Mouse (Mus musculus) MEL (cell line): ENCODE data around the gene Atp10b. TPM values are rescaled to one million over a fixed set of nuclear protein-coding genes. Genes with fewer than 3 reads are reported as not detected.

ENCODE experiments used
- DNase-seq: peaks from one replicate; pipeline ENCODE4 v3.0.0; 2011; ENCODE audit warnings: low read depth, low spot score
- H3K27ac ChIP-seq: 2 replicates; pipeline ENCODE4 v1.5.1; 2012; ENCODE audit warnings: low read depth, mild to moderate bottlenecking, control low read depth, low read length, moderate library complexity; ENCODE audit not compliant: control insufficient read depth
- H3K27me3 ChIP-seq, 2 experiments: fragments of 150-350 bp in 1 of 2; sonication (generic) in 1 of 2; 2 replicates each; pipeline ENCODE4 v1.6.1; 2012; ENCODE audit warnings: low read length in 2 of 2, mild to moderate bottlenecking in 2 of 2, improper control_type of control experiment in 1 of 2, moderate library complexity in 1 of 2; ENCODE audit not compliant: insufficient read depth in 2 of 2, control insufficient read depth in 1 of 2
- H3K36me3 ChIP-seq, 2 experiments: 2 replicates each; pipeline ENCODE4 v1.6.1; 2012 to 2014; ENCODE audit warnings: low read length in 2 of 2, improper control_type of control experiment in 1 of 2, inconsistent platforms in 1 of 2, mild to moderate bottlenecking in 1 of 2; ENCODE audit not compliant: insufficient read depth in 2 of 2, control insufficient read depth in 1 of 2
- H3K4me1 ChIP-seq, 2 experiments: fragments of 150-350 bp in 1 of 2; sonication (generic) in 1 of 2; 2 replicates each; pipeline ENCODE4 v1.6.1; 2012; ENCODE audit warnings: low read length in 2 of 2, improper control_type of control experiment in 1 of 2, mild to moderate bottlenecking in 1 of 2; ENCODE audit not compliant: insufficient read depth in 2 of 2, control insufficient read depth in 1 of 2
- H3K4me3 ChIP-seq, 2 experiments: fragments of 150-350 bp in 1 of 2; sonication (generic) in 1 of 2; 2 replicates each; pipeline ENCODE4 v1.5.1; 2012; ENCODE audit warnings: low read depth in 2 of 2, low read length in 2 of 2, mild to moderate bottlenecking in 2 of 2, moderate library complexity in 2 of 2, control low read depth in 1 of 2, improper control_type of control experiment in 1 of 2; ENCODE audit not compliant: control insufficient read depth in 1 of 2, insufficient read depth in 1 of 2
- H3K79me2 ChIP-seq: 2 replicates; pipeline ENCODE4 v1.6.1; 2012; ENCODE audit warnings: mild to moderate bottlenecking, low read length, moderate library complexity; ENCODE audit not compliant: control insufficient read depth, poor library complexity, insufficient read depth
- H3K9ac ChIP-seq: 2 replicates; pipeline ENCODE4 v1.6.1; 2012; ENCODE audit warnings: low read depth, mild to moderate bottlenecking, control low read depth, low read length, moderate library complexity; ENCODE audit not compliant: control insufficient read depth, poor library complexity, severe bottlenecking
- H3K9me3 ChIP-seq: fragments of 150-350 bp; sonication (generic); replicated peaks from 2 replicates; pipeline ENCODE4 v1.6.1; 2012; ENCODE audit warnings: mild to moderate bottlenecking, low read length, improper control_type of control experiment, moderate library complexity; ENCODE audit not compliant: insufficient read depth
- CHD2 ChIP-seq: IDR thresholded peaks from 2 replicates; pipeline ENCODE4 v1.6.1; 2011; ENCODE audit warnings: low read length, improper control_type of control experiment
- CTCF ChIP-seq, 3 experiments: IDR thresholded peaks in 2 of 3; conservative IDR thresholded peaks in 1 of 3; 2 replicates each; pipeline ENCODE4 v1.5.1; 2011 to 2012; ENCODE audit warnings: low read length in 3 of 3, low read depth in 2 of 3, mild to moderate bottlenecking in 2 of 3, improper control_type of control experiment in 1 of 3, inconsistent platforms in 1 of 3, mixed read lengths in 1 of 3, moderate library complexity in 1 of 3; ENCODE audit not compliant: control insufficient read depth in 1 of 3, insufficient read depth in 1 of 3, poor library complexity in 1 of 3, severe bottlenecking in 1 of 3
- E2F4 ChIP-seq: IDR thresholded peaks from 2 replicates; pipeline ENCODE4 v1.6.1; 2011; ENCODE audit warnings: low read depth, low read length, improper control_type of control experiment, borderline replicate concordance
- ELF1 ChIP-seq: IDR thresholded peaks from 2 replicates; pipeline ENCODE4 v1.6.1; 2014; ENCODE audit warnings: low read depth, mild to moderate bottlenecking, inconsistent platforms, low read length, improper control_type of control experiment, moderate library complexity
- EP300 ChIP-seq, 2 experiments: IDR thresholded peaks; 2 replicates each; pipeline ENCODE4 v1.6.1; 2011; ENCODE audit warnings: improper control_type of control experiment in 2 of 2, low read length in 2 of 2, low read depth in 1 of 2, mild to moderate bottlenecking in 1 of 2
- ETS1 ChIP-seq: IDR thresholded peaks from 2 replicates; pipeline ENCODE4 v1.6.1; 2012; ENCODE audit warnings: low read depth, mild to moderate bottlenecking, inconsistent platforms, low read length, improper control_type of control experiment, moderate library complexity
- GABPA ChIP-seq: IDR thresholded peaks from 2 replicates; pipeline ENCODE4 v1.6.1; 2012; ENCODE audit warnings: low read depth, mild to moderate bottlenecking, inconsistent platforms, low read length, improper control_type of control experiment, moderate library complexity
- GATA1 ChIP-seq: IDR thresholded peaks from 2 replicates; pipeline ENCODE4 v1.6.1; 2011; ENCODE audit warnings: low read depth, low read length, improper control_type of control experiment
- HCFC1 ChIP-seq: IDR thresholded peaks from 2 replicates; pipeline ENCODE4 v1.6.1; 2012; ENCODE audit warnings: low read depth, mild to moderate bottlenecking, inconsistent platforms, low read length, improper control_type of control experiment, moderate library complexity
- JUND ChIP-seq: IDR thresholded peaks from 2 replicates; pipeline ENCODE4 v1.6.1; 2011; ENCODE audit warnings: low read depth, mild to moderate bottlenecking, improper control_type of control experiment, low read length
- KAT2A ChIP-seq: conservative IDR thresholded peaks from 2 replicates; pipeline ENCODE4 v1.6.1; 2012; ENCODE audit warnings: low read depth, low read length, improper control_type of control experiment, inconsistent platforms
- MAFK ChIP-seq: IDR thresholded peaks from 2 replicates; pipeline ENCODE4 v1.6.1; 2011; ENCODE audit warnings: low read depth, mild to moderate bottlenecking, low read length, improper control_type of control experiment, borderline replicate concordance
- MAX ChIP-seq: IDR thresholded peaks from 2 replicates; pipeline ENCODE4 v1.6.1; 2011; ENCODE audit warnings: low read length, improper control_type of control experiment
- MAZ ChIP-seq: IDR thresholded peaks from 2 replicates; pipeline ENCODE4 v1.6.1; 2012; ENCODE audit warnings: low read depth, mild to moderate bottlenecking, inconsistent platforms, low read length, improper control_type of control experiment
- MXI1 ChIP-seq: IDR thresholded peaks from 2 replicates; pipeline ENCODE4 v1.6.1; 2011; ENCODE audit warnings: mild to moderate bottlenecking, low read depth, low read length, improper control_type of control experiment
- NELFE ChIP-seq: IDR thresholded peaks from 2 replicates; pipeline ENCODE4 v1.6.1; 2011; ENCODE audit warnings: low read depth, low read length, improper control_type of control experiment
- NRF1 ChIP-seq: IDR thresholded peaks from 2 replicates; pipeline ENCODE4 v1.6.1; 2014; ENCODE audit warnings: low read depth, mild to moderate bottlenecking, inconsistent platforms, low read length, improper control_type of control experiment, moderate library complexity; ENCODE audit not compliant: poor library complexity, insufficient read depth, severe bottlenecking
- POLR2A ChIP-seq, 2 experiments: IDR thresholded peaks; 2 replicates each; pipeline ENCODE4 v1.6.1; 2011 to 2012; ENCODE audit warnings: low read length in 2 of 2, mild to moderate bottlenecking in 2 of 2, control low read depth in 1 of 2, improper control_type of control experiment in 1 of 2, low read depth in 1 of 2, moderate library complexity in 1 of 2; ENCODE audit not compliant: control insufficient read depth in 1 of 2, insufficient read depth in 1 of 2, poor library complexity in 1 of 2
- POLR2AphosphoS2 ChIP-seq: IDR thresholded peaks from 2 replicates; pipeline ENCODE4 v1.6.1; 2011; ENCODE audit warnings: low read length, improper control_type of control experiment
- POLR2AphosphoS5 ChIP-seq: IDR thresholded peaks from 2 replicates; pipeline ENCODE4 v1.6.1; 2012; ENCODE audit warnings: low read depth, borderline replicate concordance, mild to moderate bottlenecking, inconsistent platforms, low read length, moderate library complexity, mixed read lengths
- RCOR1 ChIP-seq: IDR thresholded peaks from 2 replicates; pipeline ENCODE4 v1.6.1; 2012; ENCODE audit warnings: low read depth, mild to moderate bottlenecking, inconsistent platforms, low read length, improper control_type of control experiment
- UBTF ChIP-seq: IDR thresholded peaks from 2 replicates; pipeline ENCODE4 v1.6.1; 2012; ENCODE audit warnings: low read depth, mild to moderate bottlenecking, inconsistent platforms, low read length, improper control_type of control experiment, moderate library complexity, borderline replicate concordance; ENCODE audit not compliant: insufficient read depth
- USF2 ChIP-seq, 2 experiments: IDR thresholded peaks; 2 replicates each; pipeline ENCODE4 v1.6.1; 2011 to 2012; ENCODE audit warnings: improper control_type of control experiment in 2 of 2, low read length in 2 of 2, borderline replicate concordance in 1 of 2, inconsistent platforms in 1 of 2, low read depth in 1 of 2, mild to moderate bottlenecking in 1 of 2; ENCODE audit not compliant: insufficient read depth in 1 of 2
- ZC3H11A ChIP-seq: IDR thresholded peaks from 2 replicates; pipeline ENCODE4 v1.6.1; 2012; ENCODE audit warnings: low read depth, mild to moderate bottlenecking, inconsistent platforms, low read length, improper control_type of control experiment
- ZMIZ1 ChIP-seq: IDR thresholded peaks from 2 replicates; pipeline ENCODE4 v1.6.1; 2012; ENCODE audit warnings: low read depth, mild to moderate bottlenecking, inconsistent platforms, low read length, improper control_type of control experiment, moderate library complexity
- ZNF384 ChIP-seq: IDR thresholded peaks from 2 replicates; pipeline ENCODE4 v1.6.1; 2012; ENCODE audit warnings: low read depth, mild to moderate bottlenecking, inconsistent platforms, low read length, improper control_type of control experiment
- polyA plus RNA-seq, 2 experiments: library from polyadenylated mRNA; stranded (reverse) in 1 of 2; unstranded in 1 of 2; fragments of >175 nt in 1 of 2; fragments of >200 nt in 1 of 2; gene quantifications; 2 replicates each; pipeline versions ENCODE4 v1.2.1 to v1.2.4; 2012; ENCODE audit warnings: low replicate concordance in 2 of 2, low read depth in 1 of 2; ENCODE audit not compliant: insufficient read length in 2 of 2, insufficient read depth in 1 of 2, missing spikeins in 1 of 2
- total RNA-seq: library from RNA; depleted of rRNA; stranded (reverse); fragments of 300-350 nt; gene quantifications from 2 replicates; pipeline ENCODE4 v1.2.3, GENCODE M21; 2012

Gene Atp10b
- total and polyA plus RNA-seq, 3 experiments, result not detected

DNA sequence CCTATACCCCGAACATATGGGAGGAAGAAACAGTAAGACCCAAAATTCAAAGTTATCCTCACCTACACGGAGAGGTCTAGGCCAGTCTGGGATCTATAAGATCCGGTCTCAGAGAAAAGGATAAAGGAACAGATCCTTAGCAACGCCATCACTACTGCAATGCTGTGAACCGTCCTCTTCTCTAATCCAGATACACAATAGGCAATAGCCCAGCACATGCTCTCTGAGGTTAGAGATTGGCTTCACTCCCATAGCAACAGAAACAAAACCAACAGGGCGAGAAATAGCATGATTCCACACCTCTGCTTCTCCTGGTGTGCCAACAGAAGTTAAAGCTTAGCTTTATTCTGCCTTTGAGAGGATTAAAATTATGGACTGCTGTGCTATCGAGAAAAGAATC lies 82.4 kb downstream of the Atp10b start:
- TF ChIP-seq ETS1, result no peak
- TF ChIP-seq ZC3H11A, result no peak
- no peak for TF ChIP-seq MXI1
- TF ChIP-seq NRF1, result no peak
- TF ChIP-seq RCOR1, result no peak
- TF ChIP-seq E2F4, result no peak
- no peak for TF ChIP-seq POLR2AphosphoS5
- no peak for TF ChIP-seq ZMIZ1
- no peak for TF ChIP-seq HCFC1
- TF ChIP-seq NELFE, result no peak
- TF ChIP-seq CTCF (IDR thresholded peaks at IDR 0.05 in 2 of 3, conservative IDR thresholded peaks at IDR 0.05 in 1 of 3; ENCODE audit: control insufficient read depth in 1 of 3, insufficient read depth in 1 of 3, low read depth in 2 of 3, low read length in 3 of 3, poor library complexity in 1 of 3, severe bottlenecking in 1 of 3), result no peak
- TF ChIP-seq USF2 (IDR thresholded peaks at IDR 0.05; ENCODE audit: borderline replicate concordance in 1 of 2, insufficient read depth in 1 of 2, low read depth in 1 of 2, low read length in 2 of 2), result no peak
- TF ChIP-seq MAZ, result no peak
- no peak for TF ChIP-seq UBTF
- TF ChIP-seq GABPA, result no peak
- TF ChIP-seq, all 39 proteins: peak for 0
- no peak overlapping the region for H3K27ac ChIP-seq
- H3K4me1 ChIP-seq, result no peaks in the 10 kb centered on the region
- H3K9ac ChIP-seq, result no peak overlapping the region
- no peak overlapping the region for H3K4me3 ChIP-seq
- DNase-seq, result no peak
- H3K79me2 ChIP-seq, result no peaks in the 10 kb centered on the region
- H3K36me3 ChIP-seq, result no peaks in the 10 kb centered on the region
- no peaks in the 10 kb centered on the region for H3K27me3 ChIP-seq
- H3K9me3 ChIP-seq, result no peaks in the 10 kb centered on the region; the same call in 1 of the 2 replicates

DNA sequence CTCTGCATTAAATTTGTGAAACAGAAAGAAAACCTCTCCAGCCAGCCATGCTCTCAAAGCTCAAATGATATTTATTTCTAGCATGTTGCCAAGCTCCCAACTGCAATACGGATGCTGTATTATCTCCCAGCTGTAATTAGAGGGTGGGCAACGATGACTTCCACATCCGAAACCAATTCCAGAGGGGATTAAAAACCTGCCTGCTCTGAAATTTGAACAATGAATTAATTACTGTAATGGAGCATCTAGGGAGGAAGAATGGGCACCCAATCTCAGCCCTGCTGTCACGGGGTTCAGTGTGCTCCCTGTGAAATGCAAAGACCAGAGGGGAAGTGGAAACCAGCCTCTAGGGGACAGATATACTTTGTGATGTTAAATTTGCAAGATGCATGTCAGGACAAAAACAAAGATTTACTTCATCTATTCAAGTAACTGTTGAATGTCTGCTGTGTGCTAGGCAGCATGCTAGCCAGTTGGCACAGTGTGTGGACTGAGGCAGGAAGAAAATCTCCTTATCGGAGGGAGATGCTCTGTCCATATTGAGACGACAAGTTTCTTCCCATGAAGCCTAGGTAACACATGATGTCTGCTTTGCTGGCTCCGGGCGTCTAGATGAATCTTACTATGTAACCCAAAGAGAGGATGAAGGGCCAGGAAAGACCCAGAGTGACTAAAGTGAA lies 86.8 kb downstream of the Atp10b start:
- H3K36me3 ChIP-seq, result no peaks in the 10 kb centered on the region
- H3K27ac ChIP-seq, result no peak overlapping the region
- H3K4me3 ChIP-seq, result no peak overlapping the region
- no peaks in the 10 kb centered on the region for H3K4me1 ChIP-seq
- H3K27me3 ChIP-seq, result no peaks in the 10 kb centered on the region
- no peak for DNase-seq
- H3K9me3 ChIP-seq, result no peaks in the 10 kb centered on the region
- no peaks in the 10 kb centered on the region for H3K79me2 ChIP-seq
- no peak overlapping the region for H3K9ac ChIP-seq
- TF ChIP-seq ETS1 (no peak), KAT2A (no peak), GATA1 (no peak), POLR2AphosphoS2 (no peak), MXI1 (no peak), POLR2A (IDR thresholded peaks at IDR 0.05; ENCODE audit: control insufficient read depth in 1 of 2, insufficient read depth in 1 of 2, low read depth in 1 of 2, low read length in 2 of 2, poor library complexity in 1 of 2) (no peak), EP300 (IDR thresholded peaks at IDR 0.05; ENCODE audit: low read depth in 1 of 2, low read length in 2 of 2) (no peak), GABPA (no peak), RCOR1 (no peak), ZNF384 (no peak), MAX (no peak), JUND (no peak), CHD2 (no peak), MAFK (no peak), ZMIZ1 (no peak), ELF1 (no peak), CTCF (IDR thresholded peaks at IDR 0.05 in 2 of 3, conservative IDR thresholded peaks at IDR 0.05 in 1 of 3; ENCODE audit: control insufficient read depth in 1 of 3, insufficient read depth in 1 of 3, low read depth in 2 of 3, low read length in 3 of 3, poor library complexity in 1 of 3, severe bottlenecking in 1 of 3) (no peak)
